10 mouse cellular contexts compared by ENCODE assay signal in the genomic region with DNA sequence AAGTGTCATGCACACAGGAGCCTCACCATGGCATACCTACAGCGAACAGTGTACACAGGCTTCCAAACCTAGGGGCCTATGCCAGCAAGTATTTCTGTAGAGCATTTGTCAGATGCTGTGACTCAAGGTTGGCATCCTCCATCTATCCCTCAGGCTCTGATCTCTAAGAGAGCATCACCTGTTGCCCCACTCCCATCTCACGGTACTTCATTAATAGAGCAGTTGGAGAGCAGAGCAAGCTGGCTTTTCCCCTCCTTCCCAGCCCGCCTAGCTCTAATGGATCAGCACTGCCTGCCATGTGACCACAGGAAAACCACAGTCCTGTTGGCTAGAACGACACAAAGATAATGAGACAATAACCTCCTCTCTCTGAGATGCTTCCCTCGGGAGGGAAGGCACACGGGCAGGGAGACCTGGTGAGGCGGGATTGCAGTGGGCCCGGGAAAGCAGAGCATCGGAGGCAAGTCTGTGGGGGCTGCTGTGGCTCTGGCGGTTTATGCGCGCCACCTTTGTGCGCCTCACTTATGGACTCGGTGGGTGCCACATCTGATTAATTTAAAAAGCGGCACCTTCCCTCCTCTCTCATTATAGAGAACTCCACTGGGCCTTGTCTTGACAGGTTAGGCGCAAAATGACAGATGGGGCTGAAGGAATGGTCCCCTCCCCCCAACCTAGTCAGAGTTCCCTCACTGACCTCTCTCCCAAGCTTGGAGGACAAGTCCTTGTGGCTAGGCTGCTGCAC.
A peak's percentile ranks its signal among the peaks of the same experiment; 100 is the strongest.
DNase-seq lines count a peak whose midpoint lies in the region; ATAC-seq lines count a peak whose summit lies in the region.
"Had no signal": no experiment of that assay in that cellular context is flagged by ENCODE, and none has a peak within 500 bp of the region (broad histone marks: within the 10 kb centered on the region; RNA-seq: fewer than 3 reads in every experiment).

No protein-coding gene starts in this region.

- H3K4me3 ChIP-seq in forebrain, embryonic 10.5 days: no peak overlapping the region
- no peak overlapping the region for H3K4me3 ChIP-seq in forebrain, embryonic 15.5 days
- no peak overlapping the region for H3K4me3 ChIP-seq in forebrain, embryonic 16.5 days (replicated peaks; ENCODE audit: low read length)
- H3K4me3 ChIP-seq in neural tube, embryonic 11.5 days (ENCODE audit: low read depth, low read length): no peak overlapping the region
- no peak overlapping the region for H3K4me3 ChIP-seq in kidney, embryonic 15.5 days (replicated peaks)

- 0 out of 2 replicates have a peak overlapping the region, but pooled peaks have one; percentile 35 for H3K27ac ChIP-seq in forebrain, embryonic 10.5 days
- no peak overlapping the region for H3K27ac ChIP-seq in forebrain, embryonic 15.5 days (replicated peaks)
- no peak overlapping the region for H3K27ac ChIP-seq in forebrain, embryonic 16.5 days (ENCODE audit: low read length)
- H3K27ac ChIP-seq in neural tube, embryonic 11.5 days (ENCODE audit: low read depth, low read length): 0 out of 2 replicates have a peak overlapping the region, but pooled peaks have one; percentile 39
- no peak overlapping the region for H3K27ac ChIP-seq in kidney, embryonic 15.5 days

- no peak for ATAC-seq in forebrain, embryonic 15.5 days (replicated peaks)
- peak; percentile 15; the same call in 1 of the 2 replicates for ATAC-seq in forebrain, embryonic 16.5 days
- ATAC-seq in neural tube, embryonic 11.5 days (ENCODE audit: insufficient read depth, low FRiP score, low TSS enrichment): peak; percentile 60
- no peak for ATAC-seq in kidney, embryonic 15.5 days (replicated peaks; ENCODE audit: low FRiP score)

- no peak overlapping the region for H3K9ac ChIP-seq in forebrain, embryonic 15.5 days (replicated peaks)
- no peak overlapping the region for H3K9ac ChIP-seq in forebrain, embryonic 16.5 days (replicated peaks; ENCODE audit: low read depth, low read length)
- no peak overlapping the region for H3K9ac ChIP-seq in neural tube, embryonic 11.5 days (ENCODE audit: low read length)
- H3K9ac ChIP-seq in kidney, embryonic 15.5 days: no peak overlapping the region

- no peak for DNase-seq in forebrain, embryonic 10.5 days (ENCODE audit: extremely low spot score, low spot score)
- peak; percentile 21 for DNase-seq in cerebellum, adult 9-10 months
- DNase-seq in neural tube, embryonic 11.5 days (ENCODE audit: low spot score): peak; percentile 51
- no peak for DNase-seq in kidney, adult 11 months
- DNase-seq in adipocyte (ENCODE audit: low spot score): no peak
- DNase-seq: layer of hippocampus, postnatal 36 days; lung, adult 18-20 months had no signal

- WGBS in forebrain, embryonic 10.5 days: 56% methylated on average over 16 of the region's 16 CpGs
- 51% methylated on average over 16 of the region's 16 CpGs for WGBS in forebrain, embryonic 15.5 days
- WGBS in forebrain, embryonic 16.5 days: 54% methylated on average over 16 of the region's 16 CpGs
- WGBS in neural tube, embryonic 11.5 days: 45% methylated on average over 16 of the region's 16 CpGs
- 60% methylated on average over 16 of the region's 16 CpGs for WGBS in kidney, embryonic 15.5 days

- peaks cover 8% of the 10 kb centered on the region; the same call in 1 of the 2 replicates for H3K4me1 ChIP-seq in forebrain, embryonic 10.5 days
- no peaks in the 10 kb centered on the region for H3K4me1 ChIP-seq in forebrain, embryonic 15.5 days
- H3K4me1 ChIP-seq in forebrain, embryonic 16.5 days (replicated peaks; ENCODE audit: control insufficient read depth, insufficient read depth, low read length): no peaks in the 10 kb centered on the region
- H3K4me1 ChIP-seq in neural tube, embryonic 11.5 days (ENCODE audit: control insufficient read depth, insufficient read depth, low read length): no peaks in the 10 kb centered on the region
- H3K4me1 ChIP-seq in kidney, embryonic 15.5 days: no peaks in the 10 kb centered on the region

- no peaks in the 10 kb centered on the region for H3K36me3 ChIP-seq in forebrain, embryonic 10.5 days (replicated peaks)
- no peaks in the 10 kb centered on the region for H3K36me3 ChIP-seq in forebrain, embryonic 15.5 days
- H3K36me3 ChIP-seq in forebrain, embryonic 16.5 days (ENCODE audit: control insufficient read depth, insufficient read depth): no peaks in the 10 kb centered on the region
- no peaks in the 10 kb centered on the region for H3K36me3 ChIP-seq in neural tube, embryonic 11.5 days (ENCODE audit: control insufficient read depth, insufficient read depth, low read length)
- no peaks in the 10 kb centered on the region for H3K36me3 ChIP-seq in kidney, embryonic 15.5 days

- H3K4me2 ChIP-seq in forebrain, embryonic 15.5 days (replicated peaks): no peak overlapping the region
- H3K4me2 ChIP-seq in forebrain, embryonic 16.5 days (ENCODE audit: low read length): no peak overlapping the region
- no peak overlapping the region for H3K4me2 ChIP-seq in neural tube, embryonic 11.5 days (ENCODE audit: low read depth)
- no peak overlapping the region for H3K4me2 ChIP-seq in kidney, embryonic 15.5 days

- H3K27me3 ChIP-seq in forebrain, embryonic 10.5 days (ENCODE audit: poor library complexity, severe bottlenecking): no peaks in the 10 kb centered on the region
- no peaks in the 10 kb centered on the region for H3K27me3 ChIP-seq in forebrain, embryonic 15.5 days
- no peaks in the 10 kb centered on the region for H3K27me3 ChIP-seq in forebrain, embryonic 16.5 days (replicated peaks; ENCODE audit: control insufficient read depth, insufficient read depth, low read length)
- H3K27me3 ChIP-seq in neural tube, embryonic 11.5 days (ENCODE audit: control insufficient read depth, insufficient read depth, low read length): no peaks in the 10 kb centered on the region
- H3K27me3 ChIP-seq in kidney, embryonic 15.5 days: no peaks in the 10 kb centered on the region

- no peaks in the 10 kb centered on the region for H3K9me3 ChIP-seq in forebrain, embryonic 10.5 days
- H3K9me3 ChIP-seq in forebrain, embryonic 15.5 days: no peaks in the 10 kb centered on the region
- no peaks in the 10 kb centered on the region for H3K9me3 ChIP-seq in forebrain, embryonic 16.5 days (ENCODE audit: control insufficient read depth, low read length)
- H3K9me3 ChIP-seq in neural tube, embryonic 11.5 days (ENCODE audit: control insufficient read depth, low read length): no peaks in the 10 kb centered on the region
- H3K9me3 ChIP-seq in kidney, embryonic 15.5 days (replicated peaks): no peaks in the 10 kb centered on the region

Comparison
In these comparisons a context has a peak if more than half of its experiments do, and no peak if none do; other contexts are left out.
1. H3K27ac ChIP-seq: peak in forebrain, embryonic 10.5 days (single experiment) and neural tube, embryonic 11.5 days (single experiment); none in forebrain, embryonic 15.5 days (single experiment), forebrain, embryonic 16.5 days (single experiment) and kidney, embryonic 15.5 days (single experiment).
2. ATAC-seq: peak in forebrain, embryonic 16.5 days (single experiment) and neural tube, embryonic 11.5 days (single experiment); none in forebrain, embryonic 15.5 days (single experiment) and kidney, embryonic 15.5 days (single experiment).
3. DNase-seq: peak in cerebellum, adult 9-10 months (single experiment) and neural tube, embryonic 11.5 days (single experiment); none in forebrain, embryonic 10.5 days (single experiment), kidney, adult 11 months (single experiment) and adipocyte (single experiment).